Mouse (Mus musculus) lung, adult 2 months (tissue): ENCODE data around the gene Ggt5.

ENCODE experiments used
- CTCF ChIP-seq: fragments of 200-500 bp; IDR thresholded peaks from 2 replicates; pipeline ENCODE4 v1.5.1; 2011; ENCODE audit warnings: mild to moderate bottlenecking, low read length, control low read depth; ENCODE audit not compliant: insufficient read depth
- POLR2A ChIP-seq: fragments of 200-500 bp; IDR thresholded peaks from 2 replicates; pipeline ENCODE4 v1.6.1; 2011; ENCODE audit warnings: low read depth, mild to moderate bottlenecking, control low read depth, low read length, borderline replicate concordance; ENCODE audit errors: extremely low read depth

GRCm38 (mm10) chr10:75632633-75633032 lies 43.5 kb downstream of the Ggt5 start:
- no peak for TF ChIP-seq CTCF
- TF ChIP-seq POLR2A = no peak
